In the genomic region with DNA sequence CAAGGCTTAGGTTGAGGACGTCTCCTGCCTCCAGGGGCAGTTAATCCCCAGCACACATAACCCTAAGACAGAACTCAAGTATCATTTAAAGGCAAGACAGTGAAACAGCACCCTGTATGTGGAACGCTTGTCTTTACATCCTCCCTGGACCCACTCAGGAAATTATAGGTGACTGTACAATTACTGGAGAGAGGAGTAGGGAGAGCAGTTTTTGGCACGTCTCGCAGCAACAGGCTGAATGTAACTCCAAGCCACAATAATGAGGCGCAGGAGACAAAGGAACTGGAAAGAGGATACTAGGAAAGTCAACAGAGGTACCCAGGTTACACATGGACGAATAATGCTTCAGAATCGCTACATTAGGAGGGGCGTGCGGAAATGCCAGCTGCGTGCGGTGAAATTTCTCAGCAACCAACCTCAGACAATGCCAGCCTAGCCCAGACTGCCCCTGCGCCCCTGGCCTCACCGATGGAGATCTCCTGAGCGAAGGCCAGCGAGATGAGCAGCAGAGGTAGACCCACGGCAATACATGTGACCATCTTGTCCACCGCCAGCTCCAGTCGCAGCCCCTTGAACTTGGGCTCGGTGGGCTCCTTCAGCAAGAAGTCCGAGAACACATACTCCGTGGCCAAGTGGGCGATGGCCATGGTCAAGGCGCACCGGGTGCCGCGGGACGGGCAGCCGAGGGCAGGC, we compare ENCODE assay signal across 8 mouse cellular contexts. TPM values are rescaled to one million over a fixed set of nuclear protein-coding genes. Genes with fewer than 3 reads are reported as not detected.
A peak's percentile ranks its signal among the peaks of the same experiment; 100 is the strongest.
DNase-seq lines count a peak whose midpoint lies in the region; ATAC-seq and TF ChIP-seq lines count a peak whose summit lies in the region.

No protein-coding gene starts in this region.

- no peaks in the 10 kb centered on the region for H3K36me3 ChIP-seq in heart, postnatal 0 days (replicated peaks; ENCODE audit: control insufficient read depth, insufficient read depth, low read length)
- H3K36me3 ChIP-seq in E14TG2a.4 (ENCODE audit: insufficient read depth, low read length) = no peaks in the 10 kb centered on the region
- H3K36me3 ChIP-seq in limb, embryonic 13.5 days = no peaks in the 10 kb centered on the region; the same call in 1 of the 2 replicates
- no peaks in the 10 kb centered on the region for H3K36me3 ChIP-seq in neural tube, embryonic 14.5 days (ENCODE audit: control insufficient read depth, insufficient read depth, low read length)

- intact Hi-C loops in heart, postnatal 10 days (cut with DNase I) = no loop called here

- TF ChIP-seq EP300 in heart, postnatal 0 days (IDR thresholded peaks at IDR 0.05; ENCODE audit: low read depth) = no peak

- no peak for TF ChIP-seq CTCF in heart, postnatal 0 days (IDR thresholded peaks at IDR 0.05; ENCODE audit: low read depth)
- TF ChIP-seq CTCF in E14TG2a.4 (conservative IDR thresholded peaks at IDR 0.05; ENCODE audit: low read length) = no peak
- TF ChIP-seq CTCF in embryonic fibroblast, embryonic 13.5 days (IDR thresholded peaks at IDR 0.05; ENCODE audit: borderline replicate concordance, insufficient read depth, low read length) = no peak

- DNase-seq in heart, postnatal 0 days (ENCODE audit: low spot score) = no peak
- DNase-seq in heart, postnatal 10 days = no peak
- DNase-seq in adrenal gland, postnatal 14 days = no peak
- no peak for DNase-seq in ovary, adult 18-20 months (ENCODE audit: low spot score)

- WGBS in heart, postnatal 0 days = 1% methylated on average over 26 of the region's 28 CpGs
- under 1% methylated on average over 28 of the region's 28 CpGs for whole genome bisulfite sequencing in limb, embryonic 13.5 days
- WGBS in neural tube, embryonic 14.5 days = under 1% methylated on average over 28 of the region's 28 CpGs

- H3K27ac ChIP-seq in heart, postnatal 0 days (ENCODE audit: low read depth) = peak overlapping the region; percentile 71
- H3K27ac ChIP-seq in embryonic fibroblast, embryonic 13.5 days (ENCODE audit: insufficient read depth, low read length) = peak overlapping the region; percentile 4; the same call in 1 of the 2 replicates
- peak overlapping the region; percentile 81; the same call in 1 of the 2 replicates for H3K27ac ChIP-seq in limb, embryonic 13.5 days
- peak overlapping the region; percentile 95 for H3K27ac ChIP-seq in neural tube, embryonic 14.5 days (ENCODE audit: low read depth, low read length)

- TF ChIP-seq POLR2A in embryonic fibroblast, embryonic 13.5 days (IDR thresholded peaks at IDR 0.05; ENCODE audit: low read depth, low read length) = no peak

- H3K27me3 ChIP-seq in heart, postnatal 0 days (ENCODE audit: control insufficient read depth, insufficient read depth, low read length) = no peaks in the 10 kb centered on the region
- H3K27me3 ChIP-seq in E14TG2a.4 (ENCODE audit: insufficient read depth, low read length) = peaks cover 35% of the 10 kb centered on the region
- H3K27me3 ChIP-seq in limb, embryonic 13.5 days = no peaks in the 10 kb centered on the region
- H3K27me3 ChIP-seq in neural tube, embryonic 14.5 days (ENCODE audit: control insufficient read depth, insufficient read depth, low read length) = no peaks in the 10 kb centered on the region

- 0 out of 2 replicates have a peak, but pooled peaks have one; percentile 2 for ATAC-seq in heart, postnatal 0 days (ENCODE audit: insufficient read depth, low read depth)
- ATAC-seq in limb, embryonic 13.5 days (ENCODE audit: low FRiP score, low read depth) = no peak; the same call in 1 of the 2 replicates
- peak; percentile 54 for ATAC-seq in neural tube, embryonic 14.5 days (ENCODE audit: low read depth)

- peaks cover 11% of the 10 kb centered on the region for H3K4me1 ChIP-seq in heart, postnatal 0 days (ENCODE audit: control insufficient read depth, insufficient read depth)
- peaks cover 52% of the 10 kb centered on the region for H3K4me1 ChIP-seq in E14TG2a.4 (replicated peaks; ENCODE audit: low read depth, low read length)
- no peaks in the 10 kb centered on the region for H3K4me1 ChIP-seq in embryonic fibroblast, embryonic 13.5 days (ENCODE audit: control insufficient read depth, insufficient read depth, low read length)
- peaks cover 21% of the 10 kb centered on the region for H3K4me1 ChIP-seq in limb, embryonic 13.5 days
- peaks cover 23% of the 10 kb centered on the region for H3K4me1 ChIP-seq in neural tube, embryonic 14.5 days (ENCODE audit: control insufficient read depth, insufficient read depth, low read length)

- H3K4me3 ChIP-seq in heart, postnatal 0 days (ENCODE audit: low read depth, low read length) = peak overlapping the region; percentile 78
- peak overlapping the region; percentile 95 for H3K4me3 ChIP-seq in E14TG2a.4 (replicated peaks; ENCODE audit: low read length)
- H3K4me3 ChIP-seq in embryonic fibroblast, embryonic 13.5 days (ENCODE audit: insufficient read depth, low read length) = peak overlapping the region; percentile 91
- H3K4me3 ChIP-seq in limb, embryonic 13.5 days = peak overlapping the region; percentile 85
- peak overlapping the region; percentile 89 for H3K4me3 ChIP-seq in neural tube, embryonic 14.5 days (ENCODE audit: low read depth, low read length)

- no peaks in the 10 kb centered on the region for H3K9me3 ChIP-seq in heart, postnatal 0 days (replicated peaks; ENCODE audit: control insufficient read depth, low read length)
- H3K9me3 ChIP-seq in E14TG2a.4 (ENCODE audit: low read length) = peaks cover 10% of the 10 kb centered on the region
- H3K9me3 ChIP-seq in limb, embryonic 13.5 days = no peaks in the 10 kb centered on the region
- no peaks in the 10 kb centered on the region for H3K9me3 ChIP-seq in neural tube, embryonic 14.5 days (ENCODE audit: control insufficient read depth, low read length)

- H3K4me2 ChIP-seq in heart, postnatal 0 days (ENCODE audit: low read depth, low read length) = peak overlapping the region; percentile 86
- peak overlapping the region; percentile 78 for H3K4me2 ChIP-seq in limb, embryonic 13.5 days (replicated peaks)
- peak overlapping the region; percentile 72 for H3K4me2 ChIP-seq in neural tube, embryonic 14.5 days (ENCODE audit: low read depth, low read length)

- H3K9ac ChIP-seq in heart, postnatal 0 days (replicated peaks; ENCODE audit: low read depth, low read length) = peak overlapping the region; percentile 69
- peak overlapping the region; percentile 89 for H3K9ac ChIP-seq in limb, embryonic 13.5 days
- peak overlapping the region; percentile 98 for H3K9ac ChIP-seq in neural tube, embryonic 14.5 days (replicated peaks; ENCODE audit: low read depth, low read length)

RNA-seq across cellular contexts. Expression of a gene that starts 0.7 kb away (rescaled TPM):
- 2.4 and 7.4 TPM in 2 replicates for total RNA-seq in heart, postnatal 0 days (2014; rRNA removed; ENCODE audit: low replicate concordance)
- 10.2 and 11.2 TPM in 2 replicates for polyA plus RNA-seq in heart, postnatal 0 days (2015; fragmentation: Nextera tagmentation; extraction: Ambion mirVana)
- 10 to 100 TPM in 1 of 2 experiments, 1 to 10 TPM in 1; 9.5 to 12.2 TPM for total RNA-seq in heart, postnatal 10 days (2021)
- 21.1 and 24.2 TPM in 2 replicates for polyA plus RNA-seq in embryonic fibroblast, embryonic 13.5 days (2011; ENCODE audit: insufficient read length, low read depth, missing spikeins)
- polyA plus RNA-seq in limb, embryonic 13.5 days (2015; fragmentation: Nextera tagmentation; extraction: Ambion mirVana) = 46.2 and 49.8 TPM in 2 replicates
- 209 and 211 TPM in 2 replicates for polyA plus RNA-seq in neural tube, embryonic 14.5 days (2014; fragmentation: Nextera tagmentation; extraction: Ambion mirVana)
- total RNA-seq in adrenal gland, postnatal 14 days (2021) = 9.4 and 12.7 TPM in 2 replicates

Comparison
In these comparisons a context has a peak if more than half of its experiments do, and no peak if none do; other contexts are left out.
1. H3K27ac ChIP-seq: peak in every context shown above with its lines; median percentile 95 in neural tube, embryonic 14.5 days; 81 in limb, embryonic 13.5 days; 71 in heart, postnatal 0 days; 4 in embryonic fibroblast, embryonic 13.5 days.